Mouse (Mus musculus) spleen, adult 2 months (tissue): ENCODE measurements around the gene B230118H07Rik.

Source experiments
- CTCF ChIP-seq: fragments of 200-500 bp; IDR thresholded peaks from 2 replicates; pipeline ENCODE4 v1.5.1; 2011; ENCODE audit warnings: mild to moderate bottlenecking, inconsistent platforms; ENCODE audit not compliant: insufficient read depth, insufficient read length, insufficient replicate concordance; ENCODE audit errors: extremely low read depth
- POLR2A ChIP-seq: fragments of 200-500 bp; IDR thresholded peaks from 2 replicates; pipeline ENCODE4 v1.6.1; 2011; ENCODE audit warnings: low read depth, low read length, inconsistent platforms

DNA sequence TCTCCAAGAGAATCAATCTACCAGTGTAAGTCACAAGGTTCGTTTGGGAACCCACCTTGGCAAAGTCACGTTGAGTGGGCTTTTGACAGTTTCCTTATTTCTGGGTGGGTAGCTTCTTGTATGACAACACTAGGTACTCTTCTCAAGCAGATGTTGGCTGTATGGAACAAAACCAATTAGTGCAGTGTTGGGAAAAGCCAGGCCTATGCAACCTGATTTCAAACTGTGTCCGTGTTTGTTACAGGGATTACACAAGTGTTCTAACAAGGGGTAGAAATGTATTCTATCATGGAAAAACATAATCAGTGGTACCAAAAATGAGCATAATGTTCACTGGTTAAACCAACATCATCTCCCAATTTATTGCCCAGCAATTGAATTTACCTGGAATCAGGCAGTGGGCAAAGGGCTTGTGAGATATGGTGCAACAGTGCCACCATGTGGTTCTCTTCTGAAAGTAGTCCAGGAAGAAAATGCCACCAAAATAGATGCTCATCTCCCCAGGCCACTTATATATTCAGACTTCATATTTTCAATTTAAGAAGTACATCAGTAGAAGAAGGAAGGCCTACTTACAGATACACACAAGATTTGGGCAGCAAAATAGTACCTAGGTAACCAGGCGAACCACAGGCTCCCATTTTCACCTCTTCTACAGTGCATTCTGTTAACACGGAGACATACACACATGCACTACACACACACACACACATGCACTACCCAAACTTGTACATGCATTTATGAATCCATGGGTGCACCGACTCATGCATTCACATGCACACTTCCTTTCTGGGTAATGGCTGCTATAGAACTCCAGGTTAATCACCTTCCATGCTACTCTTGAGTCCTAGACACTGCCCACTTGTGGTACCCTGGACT, 123.6 kb downstream of the B230118H07Rik start:
- no peak for TF ChIP-seq POLR2A
- TF ChIP-seq CTCF: no peak
